Mouse (Mus musculus) hindbrain, postnatal 0 days (tissue): ENCODE measurements around the gene Rragb. TPM values are rescaled to one million over a fixed set of nuclear protein-coding genes. Genes with fewer than 3 reads are reported as not detected.

Experiments used
- ATAC-seq: fragments of 200-750 bp; cut with Nextera tagmentation; 2 replicates; pipeline ENCODE4 v1.8.0; 2017; ENCODE audit warnings: mild to moderate bottlenecking, moderate TSS enrichment, moderate library complexity
- DNase-seq: peaks from one replicate; pipeline ENCODE4 v3.0.0-alpha.2; 2015; ENCODE audit warnings: low spot score
- H3K27ac ChIP-seq: fragments of 300-500 bp; sonication (generic); 2 replicates; pipeline ENCODE4 v1.5.1; 2014; ENCODE audit warnings: mild to moderate bottlenecking
- H3K27me3 ChIP-seq: fragments of 300-500 bp; sonication (generic); 2 replicates; pipeline ENCODE4 v1.6.1; 2014; ENCODE audit warnings: low read length, mixed read lengths; ENCODE audit not compliant: insufficient read depth
- H3K36me3 ChIP-seq: fragments of 300-500 bp; sonication (generic); 2 replicates; pipeline ENCODE4 v1.6.1; 2014; ENCODE audit warnings: low read length, mixed read lengths; ENCODE audit not compliant: insufficient read depth
- H3K4me1 ChIP-seq: fragments of 300-500 bp; sonication (generic); 2 replicates; pipeline ENCODE4 v1.6.1; 2014; ENCODE audit warnings: antibody characterized with exemption, low read length, mixed read lengths; ENCODE audit not compliant: insufficient read depth
- H3K4me2 ChIP-seq: fragments of 300-500 bp; sonication (generic); 2 replicates; pipeline ENCODE4 v1.6.1; 2014; ENCODE audit warnings: low read depth, mild to moderate bottlenecking, low read length, moderate library complexity, mixed read lengths
- H3K4me3 ChIP-seq: fragments of 300-500 bp; sonication (generic); 2 replicates; pipeline ENCODE4 v1.5.1; 2014; ENCODE audit warnings: low read length
- H3K9ac ChIP-seq: fragments of 300-500 bp; sonication (generic); replicated peaks from 2 replicates; pipeline ENCODE4 v1.6.1; 2014; ENCODE audit warnings: mild to moderate bottlenecking, low read length, moderate library complexity, mixed read lengths
- H3K9me3 ChIP-seq: fragments of 300-500 bp; sonication (generic); 2 replicates; pipeline ENCODE4 v1.6.1; 2016; ENCODE audit warnings: low read length, mixed read lengths
- CTCF ChIP-seq: IDR thresholded peaks from 2 replicates; pipeline ENCODE4 v1.5.1; 2016; ENCODE audit warnings: antibody characterized with exemption, control low read depth, low read depth
- WGBS: fragments of 180-500 bp; shearing (Covaris S2); extraction: QIAGEN DNeasy Blood & Tissue Kit; methylation state at CpG from one replicate; pipeline ENCODE4 v1.1.7; 2014; 5-methylcytosine and 5-hydroxymethylcytosine counted together
- polyA plus RNA-seq: library from polyadenylated mRNA; unstranded; fragments of >200 nt; fragmentation: Nextera tagmentation; extraction: Ambion mirVana; gene quantifications from 2 replicates; pipeline ENCODE4 v1.2.1, GENCODE M21; 2015
- total RNA-seq: library from RNA; depleted of rRNA; stranded (reverse); fragments of >200 nt; gene quantifications from 2 replicates; pipeline ENCODE4 v1.2.3, GENCODE M21; 2014; rRNA removed

Gene Rragb
- total RNA-seq (57.5 and 62.8 TPM in 2 replicates), polyA plus RNA-seq (13.2 and 13.7 TPM in 2 replicates)

GRCm38 (mm10) chrX:153139734-153140515 is at the start of gene Rragb:
Gene Rragb (plus strand): TSS chrX:153139981.
- Histone ChIP-seq H3K9ac (peak within 1 kb of the TSS; percentile 51), H3K27ac (peak within 1 kb of the TSS; percentile 63), H3K9me3 (no peaks in the 10 kb centered on the region), H3K27me3 (no peaks in the 10 kb centered on the region), H3K4me2 (peak within 1 kb of the TSS; percentile 57), H3K4me3 (peak within 1 kb of the TSS; percentile 48), H3K4me1 (no peaks in the 10 kb centered on the region), H3K36me3 (no peaks in the 10 kb centered on the region)
- ATAC-seq = peak; percentile 99
- 20% methylated on average over 47 of the region's 47 CpGs for WGBS
- peak; percentile 43 for TF ChIP-seq CTCF
- peak; percentile 91 for DNase-seq

GRCm38 (mm10) chrX:153118486-153118885 is 21.3 kb upstream of the Rragb start, which contains the start of gene Foxr2:
Gene Foxr2 (plus strand): TSS chrX:153118786.
- 7% methylated on average over 3 of the region's 3 CpGs for WGBS
- TF ChIP-seq CTCF = no peak
- DNase-seq = no peak

DNA sequence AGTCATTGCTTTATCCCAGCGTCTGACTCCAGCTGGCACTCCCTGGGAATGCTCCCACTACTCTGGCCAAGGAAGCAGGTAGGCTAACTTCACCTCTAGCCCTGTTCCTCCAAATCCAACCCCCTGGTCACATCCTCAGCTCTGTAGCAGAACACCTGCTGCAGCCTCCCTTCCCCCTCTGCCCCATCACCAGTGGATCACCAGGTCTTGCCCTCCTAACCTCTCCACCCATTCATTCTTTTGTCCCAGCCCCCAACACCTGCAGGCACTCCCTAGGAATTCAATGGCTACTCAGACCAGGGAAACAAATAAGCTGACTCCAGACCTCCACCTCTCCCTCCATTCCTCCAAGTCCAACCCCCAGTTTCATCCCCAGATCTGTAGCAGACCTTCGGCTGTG is 20.8 kb upstream of the Rragb start:
- Histone ChIP-seq H3K27ac (no peak overlapping the region), H3K4me3 (no peak overlapping the region), H3K36me3 (no peaks in the 10 kb centered on the region), H3K4me2 (no peak overlapping the region), H3K9ac (no peak overlapping the region), H3K27me3 (no peaks in the 10 kb centered on the region), H3K4me1 (no peaks in the 10 kb centered on the region), H3K9me3 (no peaks in the 10 kb centered on the region)
- 39% methylated on average over 2 of the region's 2 CpGs for WGBS
- no peak for TF ChIP-seq CTCF
- no peak for DNase-seq
- no peak for ATAC-seq

More at GRCm38 (mm10) chrX:153118486-153118885, 21.3 kb upstream of the Rragb start, which contains the start of gene Foxr2:
- ATAC-seq = no peak
- H3K27me3 ChIP-seq = no peaks in the 10 kb centered on the region
- no peaks in the 10 kb centered on the region for H3K9me3 ChIP-seq
- H3K36me3 ChIP-seq = no peaks in the 10 kb centered on the region
- H3K4me1 ChIP-seq = no peaks in the 10 kb centered on the region
- no peak within 1 kb of the TSS for H3K27ac ChIP-seq
- H3K4me2 ChIP-seq = no peak within 1 kb of the TSS
- no peak within 1 kb of the TSS for H3K4me3 ChIP-seq
- H3K9ac ChIP-seq = no peak within 1 kb of the TSS

- Histone ChIP-seq H3K4me2 (no peak overlapping the region), H3K9ac (no peak overlapping the region), H3K4me1 (no peaks in the 10 kb centered on the region), H3K27me3 (no peaks in the 10 kb centered on the region), H3K36me3 (no peaks in the 10 kb centered on the region), H3K27ac (no peak overlapping the region), H3K9me3 (no peaks in the 10 kb centered on the region), H3K4me3 (no peak overlapping the region)
- DNase-seq (no peak), ATAC-seq (no peak)
- 63% methylated on average over 3 of the region's 3 CpGs for WGBS
- TF ChIP-seq CTCF = peak; percentile 24; the same call in 1 of the 2 replicates
Observed at GRCm38 (mm10) chrX:153142656-153143055, 2.9 kb downstream of the Rragb start.

DNA sequence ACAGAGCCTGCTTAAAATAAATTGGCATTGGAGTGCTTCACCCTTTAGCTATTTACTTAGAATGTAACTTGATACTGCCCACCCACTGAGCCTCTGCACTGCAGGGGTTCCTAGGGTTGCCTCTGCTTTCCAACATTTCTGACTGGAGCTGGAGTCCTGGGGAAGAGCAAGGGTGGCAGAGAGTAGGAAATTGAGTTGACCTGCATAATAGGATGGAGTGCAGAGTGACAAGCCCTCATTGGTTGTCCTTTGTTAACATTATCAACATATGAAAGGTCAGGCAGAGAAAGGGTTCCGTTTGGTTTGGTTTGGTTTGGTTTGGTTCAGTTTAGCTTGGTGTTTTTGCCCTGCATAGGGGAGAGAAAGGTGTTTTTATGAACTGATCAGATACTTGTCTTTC is 12.0 kb downstream of the Rragb start:
- no peak overlapping the region for H3K9ac ChIP-seq
- H3K36me3 ChIP-seq = no peaks in the 10 kb centered on the region
- no peaks in the 10 kb centered on the region for H3K9me3 ChIP-seq
- ATAC-seq = no peak
- TF ChIP-seq CTCF = no peak
- no peaks in the 10 kb centered on the region for H3K27me3 ChIP-seq
- H3K27ac ChIP-seq = no peak overlapping the region
- no peak for DNase-seq
- H3K4me3 ChIP-seq = no peak overlapping the region
- H3K4me1 ChIP-seq = no peaks in the 10 kb centered on the region
- WGBS = 8% methylated on average over 1 of the region's 1 CpGs
- no peak overlapping the region for H3K4me2 ChIP-seq

GRCm38 (mm10) chrX:153155322-153155721 is 15.5 kb downstream of the Rragb start:
- no peak overlapping the region for H3K27ac ChIP-seq
- H3K9ac ChIP-seq = no peak overlapping the region
- H3K4me1 ChIP-seq = no peaks in the 10 kb centered on the region
- no peaks in the 10 kb centered on the region for H3K36me3 ChIP-seq
- no peak overlapping the region for H3K4me3 ChIP-seq
- ATAC-seq (no peak), DNase-seq (peak; percentile 22)
- H3K9me3 ChIP-seq = no peaks in the 10 kb centered on the region
- WGBS = 55% methylated on average over 3 of the region's 3 CpGs
- no peak overlapping the region for H3K4me2 ChIP-seq
- peak; percentile 61 for TF ChIP-seq CTCF
- no peaks in the 10 kb centered on the region for H3K27me3 ChIP-seq

GRCm38 (mm10) chrX:153174786-153175185 is 35.0 kb downstream of the Rragb start:
- Histone ChIP-seq H3K9ac (no peak overlapping the region), H3K4me1 (no peaks in the 10 kb centered on the region), H3K27me3 (no peaks in the 10 kb centered on the region), H3K4me2 (no peak overlapping the region), H3K4me3 (no peak overlapping the region), H3K27ac (no peak overlapping the region), H3K9me3 (no peaks in the 10 kb centered on the region), H3K36me3 (no peaks in the 10 kb centered on the region)
- ATAC-seq (no peak), DNase-seq (no peak)
- TF ChIP-seq CTCF = peak; percentile 44; the same call in 1 of the 2 replicates
- 4% methylated on average over 1 of the region's 1 CpGs for WGBS
